Mouse (Mus musculus) hindlimb bud, embryonic 11.5 days (tissue): ENCODE results near the gene Gm6034.
"Not testable (repeated sequence)": the region's sequence is repeated elsewhere in the genome, so short reads cannot be mapped to it uniquely, and the experiment has no call there.

Experiments used
- DNase-seq: peaks from one replicate; pipeline ENCODE4 v3.0.0-alpha.2; 2012; ENCODE audit warnings: low read depth, low spot score; ENCODE audit errors: extremely low spot score

Gene Gm6034

DNA sequence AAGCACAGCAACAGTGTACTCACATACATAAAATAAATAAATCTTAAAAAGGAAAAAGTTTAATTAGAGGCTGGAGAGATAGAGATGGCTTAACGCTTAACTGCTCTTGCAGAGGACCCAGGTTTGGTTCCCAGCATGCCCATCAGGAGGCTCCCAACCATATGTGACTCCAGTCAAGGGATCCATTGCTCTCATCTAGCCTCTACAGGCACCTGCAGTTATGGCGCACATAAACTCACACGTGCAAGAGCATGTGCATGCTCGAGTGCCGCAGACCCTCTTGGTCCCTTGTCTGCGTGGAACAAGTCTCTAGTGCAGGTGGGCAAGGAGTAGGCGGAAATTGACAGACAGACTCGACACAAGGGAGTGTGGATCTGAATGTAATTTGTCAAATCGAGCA, 20.7 kb upstream of the Gm6034 start:
- DNase-seq, result no peak

DNA sequence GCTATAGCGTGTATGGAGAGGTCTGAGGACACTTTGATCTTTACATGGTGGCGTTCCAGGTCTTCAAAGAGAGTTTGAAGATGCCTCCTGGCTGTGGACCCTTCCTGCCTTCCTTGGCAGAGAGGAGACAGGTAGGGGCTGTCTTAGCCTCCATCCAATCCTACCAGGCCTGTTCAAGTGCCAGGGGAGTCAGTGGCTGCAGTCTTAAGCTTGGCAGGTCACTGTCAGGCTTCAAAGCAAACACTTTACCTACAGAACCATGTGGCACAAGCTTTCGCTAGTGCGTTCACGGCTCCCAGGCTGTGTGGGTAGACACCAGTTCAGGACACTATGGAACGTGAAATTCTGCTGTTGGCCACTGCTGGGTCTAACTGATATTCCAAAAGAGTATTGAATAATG, 19.8 kb upstream of the Gm6034 start:
- DNase-seq, result no peak

DNA sequence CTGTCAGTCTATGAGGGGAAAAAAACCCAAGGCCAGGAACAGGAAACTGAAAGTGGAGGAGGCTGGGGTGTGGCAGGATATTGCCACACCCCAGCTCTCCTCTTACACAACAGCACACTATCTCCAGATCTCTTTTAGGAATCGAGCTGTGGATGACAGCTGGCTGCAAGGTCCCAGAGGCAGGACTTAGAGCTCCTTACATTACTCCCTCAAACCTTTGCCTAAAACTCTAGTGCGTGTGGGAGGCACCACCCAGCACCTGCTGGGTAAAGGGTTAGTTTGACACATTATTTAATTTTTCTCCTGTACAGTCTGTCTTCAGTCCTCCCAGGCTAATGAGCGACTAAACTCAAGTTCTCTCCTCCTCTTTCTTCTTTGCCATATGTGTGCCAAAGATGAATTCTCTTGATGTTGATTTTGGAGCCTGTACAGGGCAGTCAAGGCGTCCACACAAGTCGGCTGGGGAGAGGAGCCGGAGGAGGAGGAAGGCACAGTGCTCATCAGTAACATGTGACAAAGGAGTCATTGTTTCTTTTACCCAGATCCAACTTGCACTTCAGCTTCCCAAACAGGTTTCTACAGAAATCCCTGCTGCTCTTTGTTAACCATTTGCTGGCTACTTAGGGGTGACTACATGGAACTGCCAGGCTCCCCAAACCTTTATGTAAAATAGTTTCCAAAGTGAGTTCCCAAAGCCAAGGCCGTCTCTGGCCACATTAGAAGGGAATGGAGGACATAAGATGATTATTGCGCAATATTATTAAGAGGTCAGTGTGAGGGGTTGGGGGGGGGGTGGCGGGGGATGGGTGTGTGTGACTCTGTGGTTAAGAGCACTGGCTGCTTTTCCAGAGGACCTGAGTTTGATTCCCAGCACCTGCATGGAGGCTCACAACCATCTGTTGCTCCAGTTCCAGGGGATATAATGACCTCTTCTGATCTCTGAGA, 18.8 kb upstream of the Gm6034 start:
- DNase-seq, result no peak

DNA sequence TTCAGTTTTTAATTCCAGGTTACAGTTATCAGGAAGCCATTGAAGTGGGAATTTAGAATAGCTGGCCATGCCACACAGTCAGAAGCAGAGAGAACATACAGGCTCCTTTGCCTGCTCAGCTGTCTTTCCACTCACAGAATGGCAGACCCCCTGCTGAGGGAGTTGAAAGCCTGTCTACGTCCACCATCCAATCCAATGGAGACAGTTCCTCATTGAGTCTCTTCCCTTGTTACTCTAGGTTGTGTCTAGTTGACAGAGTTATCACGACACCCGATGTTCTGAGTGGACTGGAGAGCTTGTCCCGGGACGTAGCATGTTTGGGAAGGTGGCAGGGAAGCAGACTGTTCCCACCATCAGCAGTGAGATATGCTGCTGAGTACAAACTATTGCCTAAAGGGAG, 17.6 kb upstream of the Gm6034 start:
- no peak for DNase-seq

DNA sequence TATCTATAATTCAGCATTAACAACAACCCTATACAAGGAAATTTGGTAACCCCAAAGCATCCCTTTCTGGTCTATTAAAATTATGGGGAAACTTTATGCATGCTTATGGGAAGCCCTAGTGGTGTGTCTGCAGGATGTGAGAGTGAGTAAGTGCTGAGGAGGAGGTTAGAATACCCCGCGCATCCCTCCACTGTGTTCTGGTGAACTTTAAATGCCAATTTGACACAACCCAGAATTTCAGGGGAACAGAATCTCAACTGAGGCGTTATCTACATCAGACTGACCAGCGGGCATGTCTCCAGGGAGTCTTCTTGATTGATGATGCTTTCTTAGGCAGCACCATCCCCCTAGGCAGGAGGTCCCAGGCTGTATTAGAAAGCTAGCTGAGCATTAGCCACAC, 16.9 kb upstream of the Gm6034 start:
- no peak for DNase-seq

DNA sequence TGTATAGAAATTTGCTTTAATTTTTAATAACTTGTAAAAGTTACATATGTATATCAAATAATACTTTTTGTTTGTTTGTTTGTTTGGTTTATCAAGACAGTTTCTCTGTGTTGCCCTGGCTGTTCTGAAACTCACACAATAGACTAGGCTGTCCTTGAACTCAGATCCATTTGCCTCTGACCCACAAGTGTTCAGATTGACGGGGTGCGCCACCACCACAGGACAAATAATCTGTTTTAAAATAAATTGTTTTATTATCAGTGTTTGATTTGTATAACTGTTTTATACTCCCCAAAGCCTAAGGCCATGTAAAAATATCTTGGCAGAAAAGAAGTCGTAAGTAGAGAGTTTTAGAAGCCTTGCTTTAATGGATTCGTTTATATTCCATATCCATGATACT, 15.1 kb upstream of the Gm6034 start:
- no peak for DNase-seq

DNA sequence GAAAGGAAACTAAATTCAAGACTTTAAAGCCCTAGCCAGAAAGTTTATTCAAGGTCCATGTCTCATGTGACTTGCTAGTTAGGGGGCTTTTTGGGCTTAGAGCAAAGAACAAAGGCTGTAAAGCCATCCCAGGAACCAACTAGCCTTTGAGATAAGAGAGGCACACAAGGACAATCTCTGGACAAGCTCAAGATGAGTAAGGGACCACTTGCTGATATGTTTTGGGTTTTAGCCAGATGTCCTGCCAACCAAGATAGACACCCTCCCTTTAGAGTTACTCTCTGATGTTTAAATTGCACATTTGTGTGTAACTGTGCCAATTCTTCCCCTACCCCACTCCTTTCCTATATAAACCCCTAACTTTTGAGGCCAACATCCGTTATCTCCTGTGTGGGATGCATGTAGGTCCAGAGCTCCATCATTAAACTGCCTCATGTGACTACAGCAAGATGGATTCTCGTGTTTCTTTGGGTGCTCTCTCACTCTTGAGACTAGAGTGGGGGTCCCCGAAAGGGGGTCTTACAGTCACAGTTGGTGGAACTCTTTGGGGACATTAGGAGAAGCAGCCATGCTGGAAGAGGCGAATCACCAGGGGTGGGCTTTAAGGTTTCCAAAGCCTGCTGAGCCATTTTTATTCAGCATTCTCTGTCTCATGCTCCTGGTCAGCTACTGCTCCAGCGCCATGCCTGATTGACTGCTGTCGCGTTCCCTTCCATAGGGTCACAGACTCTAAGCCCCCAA, 13.7 kb upstream of the Gm6034 start:
- DNase-seq, result no peak

DNA sequence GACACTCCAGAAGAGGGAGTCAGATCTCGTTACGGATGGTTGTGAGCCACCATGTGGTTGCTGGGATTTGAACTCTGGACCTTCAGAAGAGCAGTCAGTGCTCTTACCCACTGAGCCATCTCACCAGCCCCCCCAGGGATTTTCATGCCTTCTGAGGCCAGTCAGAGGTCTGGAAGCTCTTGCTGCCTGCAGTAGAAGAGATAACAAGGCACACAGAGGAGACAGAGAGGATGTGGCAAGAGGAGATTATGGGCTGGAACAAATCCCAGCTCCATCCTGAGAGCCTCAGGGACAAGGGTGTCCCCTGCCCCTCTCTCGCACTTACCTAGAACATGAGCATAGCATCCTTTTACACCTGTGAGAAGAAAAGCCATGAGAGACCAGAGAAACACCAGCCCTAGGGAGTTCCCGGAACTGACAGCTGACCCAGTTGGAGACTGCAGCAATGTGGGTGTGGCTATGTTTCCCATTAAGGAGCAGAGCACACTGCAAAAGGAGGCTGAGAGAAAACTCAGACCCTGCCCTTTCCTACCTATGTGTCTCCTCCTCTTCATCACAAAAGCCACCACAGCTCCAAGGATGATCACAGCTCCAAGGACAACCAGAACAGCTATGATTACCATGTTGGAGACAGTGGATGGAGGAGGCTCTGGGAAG, 12.6 kb upstream of the Gm6034 start:
- DNase-seq, result not testable (repeated sequence)

DNA sequence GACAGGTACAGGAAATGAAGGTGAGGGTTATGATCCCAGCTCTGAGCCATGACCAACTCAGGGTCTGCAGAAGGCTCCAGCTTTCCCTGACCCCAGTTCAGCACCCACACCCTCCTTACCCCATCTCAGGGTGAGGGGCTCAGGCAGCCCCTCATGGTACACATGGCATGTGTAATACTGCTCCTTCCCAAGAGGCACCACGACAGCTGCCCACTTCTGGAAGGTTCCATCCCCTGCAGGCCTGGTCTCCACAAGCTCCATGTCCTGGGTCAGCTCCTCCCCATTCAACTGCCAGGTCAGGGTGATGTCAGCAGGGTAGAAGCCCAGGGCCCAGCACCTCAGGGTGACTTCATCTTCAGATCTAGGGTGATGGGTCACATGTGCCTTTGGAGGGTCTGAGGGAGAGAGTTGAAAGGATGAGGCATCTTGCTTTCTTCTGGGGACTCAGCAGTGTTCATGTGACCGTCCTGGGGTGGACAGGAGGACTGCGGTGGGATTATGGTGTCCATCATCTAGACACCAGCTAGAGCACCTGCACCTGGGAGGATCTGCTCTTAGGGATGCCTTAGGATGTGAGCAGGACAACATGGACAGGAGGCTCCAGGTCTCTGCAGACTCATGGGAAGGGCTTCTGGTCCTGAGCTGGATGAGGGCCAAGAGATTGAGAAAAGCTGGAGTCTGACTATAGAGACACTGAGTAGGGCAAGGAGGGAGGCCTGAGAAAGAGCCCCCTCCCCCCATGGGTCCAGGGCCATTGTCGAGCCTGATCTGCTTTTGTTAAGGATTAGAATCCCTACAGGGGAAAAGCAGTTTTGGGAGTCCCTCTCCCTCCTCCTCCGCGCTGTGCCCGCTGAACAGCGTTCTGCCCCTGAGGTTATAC, 11.8 kb upstream of the Gm6034 start:
- not testable (repeated sequence) for DNase-seq

DNA sequence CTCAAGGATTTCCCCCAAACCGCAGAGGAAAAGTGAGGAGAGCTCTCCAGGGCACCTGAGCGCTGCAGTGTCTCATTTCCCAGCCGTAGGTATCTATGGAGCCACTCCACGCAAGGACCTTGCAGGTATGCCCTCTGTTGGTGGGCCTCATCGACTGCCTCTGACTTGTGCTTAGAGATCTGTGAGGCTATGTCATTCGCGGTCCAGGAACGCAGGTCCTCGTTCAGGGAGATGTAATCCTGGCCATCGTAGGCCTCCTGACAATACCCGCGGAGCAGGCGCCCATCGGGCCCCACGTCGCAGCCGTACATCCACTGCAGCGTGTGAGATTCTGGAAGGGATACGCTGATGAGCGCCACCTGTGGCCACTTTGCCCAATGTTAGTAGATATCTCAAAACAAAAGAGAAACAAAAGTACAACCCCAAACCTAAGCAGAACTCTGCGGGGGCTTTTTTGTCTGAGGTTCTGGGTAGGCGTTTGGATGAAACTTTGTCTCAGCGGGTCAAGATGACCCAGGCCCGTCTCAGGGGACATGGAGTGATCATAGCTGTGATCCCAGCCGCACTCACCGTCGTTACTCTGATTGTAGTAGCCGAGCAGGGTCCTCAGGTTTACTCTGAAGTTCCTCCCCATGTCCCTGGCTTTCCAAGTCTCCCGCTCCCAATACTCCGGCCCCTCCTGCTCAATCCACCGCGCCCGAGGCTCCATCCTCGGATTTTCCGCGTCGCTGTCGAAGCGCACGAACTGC, 11.0 kb upstream of the Gm6034 start:
- not testable (repeated sequence) for DNase-seq

DNA sequence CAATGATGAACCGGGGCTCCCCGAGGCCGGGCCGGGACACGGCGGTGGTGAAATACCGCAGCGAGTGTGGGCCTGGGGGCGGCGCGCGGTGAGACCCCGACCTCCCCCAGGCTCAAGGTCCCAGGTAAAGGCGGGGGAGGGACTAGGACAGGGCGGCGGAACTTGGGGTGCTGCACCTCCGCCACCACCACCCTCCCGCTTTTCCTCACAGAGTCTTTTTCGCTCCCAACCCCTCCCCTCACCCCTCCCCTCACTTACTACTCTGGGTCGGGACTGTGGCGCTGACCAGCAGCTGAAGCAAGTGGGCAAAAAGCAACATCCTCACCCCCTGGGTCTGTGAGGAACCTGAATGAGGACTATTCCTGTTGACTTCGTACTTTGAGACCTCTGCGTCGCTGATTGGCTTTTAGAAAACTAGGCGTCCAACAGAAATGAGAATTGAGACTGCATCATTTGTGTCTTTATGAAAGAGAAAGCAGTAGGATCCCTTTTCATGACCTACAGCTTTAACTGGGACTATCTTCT, 10.3 kb upstream of the Gm6034 start, which contains the start of gene H2-T23:
TSS of gene H2-T23 (minus strand) at position 505 of the 525 bp plus-strand sequence.
- DNase-seq, result not testable (repeated sequence)

DNA sequence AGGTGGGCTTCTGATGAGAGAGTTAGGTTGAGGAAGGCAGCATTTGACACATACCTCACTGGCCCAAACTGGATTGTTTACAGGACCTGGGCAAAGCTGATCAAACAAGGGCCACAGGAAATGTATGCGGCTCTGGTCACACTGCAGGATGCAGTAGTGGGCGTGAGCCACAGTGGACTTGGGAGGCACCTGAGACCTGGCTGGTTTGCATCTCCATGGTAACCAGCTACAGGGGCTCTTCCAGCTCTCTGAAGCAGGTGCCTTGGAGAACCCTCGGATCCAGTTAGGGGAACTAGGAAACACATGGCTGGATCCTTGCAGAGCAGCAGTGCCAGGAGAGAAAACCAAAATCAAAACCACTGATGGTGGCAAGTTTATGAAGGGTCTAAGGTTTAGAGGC, 8.2 kb upstream of the Gm6034 start:
- DNase-seq, result not testable (repeated sequence)

DNA sequence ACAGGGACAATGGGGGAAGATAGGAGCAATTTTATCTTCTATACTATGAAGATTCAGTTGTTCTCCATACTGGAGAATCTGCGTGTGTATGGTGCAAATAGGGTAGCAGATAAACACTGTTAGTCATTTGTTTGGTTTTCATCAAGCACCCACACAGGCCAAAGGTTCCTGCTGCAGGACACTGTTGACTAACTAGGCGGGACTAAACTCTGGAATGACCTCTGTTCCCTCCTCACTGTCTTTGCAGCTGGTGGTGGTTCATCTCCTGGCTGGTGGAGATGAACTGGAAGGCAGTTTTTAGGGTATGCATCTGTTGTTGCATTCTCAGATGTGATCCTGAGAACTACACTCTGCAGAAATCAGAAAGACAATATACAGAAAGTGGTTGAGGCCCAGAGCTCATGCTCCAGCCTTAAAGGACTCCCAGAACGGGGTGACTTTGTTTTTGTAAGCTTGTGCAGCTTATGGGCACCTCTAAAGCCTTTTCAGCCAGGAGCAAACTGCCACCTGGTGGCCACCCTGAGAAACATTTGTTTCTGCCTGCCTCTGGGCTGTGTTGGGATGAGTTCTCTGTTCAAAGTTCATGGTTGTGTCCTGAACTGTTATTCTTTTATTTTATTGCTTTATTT, 7.6 kb upstream of the Gm6034 start:
- DNase-seq, result not testable (repeated sequence)

DNA sequence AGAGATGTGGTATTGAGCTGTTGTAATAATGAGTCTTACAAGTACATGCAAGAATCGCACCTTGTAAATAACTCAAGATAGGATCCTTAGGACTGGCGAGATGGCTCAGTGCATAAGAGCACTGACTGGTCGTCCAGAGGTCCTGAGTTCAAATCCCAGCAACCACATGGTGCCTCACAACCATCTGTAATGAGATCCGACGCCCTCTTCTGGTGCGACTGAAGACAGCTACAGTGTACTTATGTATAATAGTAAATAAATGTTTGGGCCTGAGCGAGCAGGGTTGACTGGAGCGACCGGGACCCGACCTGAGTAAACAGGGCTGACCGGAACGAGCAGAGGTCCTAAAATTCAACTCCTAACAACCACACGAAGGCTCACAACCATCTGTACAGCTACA, 6.6 kb upstream of the Gm6034 start:
- DNase-seq, result not testable (repeated sequence)

DNA sequence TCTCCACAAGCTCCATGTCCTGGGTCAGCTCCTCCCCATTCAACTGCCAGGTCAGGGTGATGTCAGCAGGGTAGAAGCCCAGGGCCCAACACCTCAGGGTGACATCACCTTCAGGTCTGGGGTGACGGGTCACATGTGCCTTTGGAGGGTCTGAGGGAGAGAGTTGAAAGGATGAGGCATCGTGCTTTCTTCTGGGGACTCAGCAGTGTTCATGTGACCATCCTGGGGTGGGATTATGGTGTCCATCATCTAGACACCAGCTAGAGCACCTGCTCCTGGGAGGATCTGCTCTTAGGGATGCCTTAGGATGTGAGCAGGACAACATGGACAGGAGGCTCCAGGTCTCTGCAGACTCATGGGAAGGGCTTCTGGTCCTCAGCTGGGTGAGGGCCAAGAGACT, 2.2 kb upstream of the Gm6034 start:
- not testable (repeated sequence) for DNase-seq

DNA sequence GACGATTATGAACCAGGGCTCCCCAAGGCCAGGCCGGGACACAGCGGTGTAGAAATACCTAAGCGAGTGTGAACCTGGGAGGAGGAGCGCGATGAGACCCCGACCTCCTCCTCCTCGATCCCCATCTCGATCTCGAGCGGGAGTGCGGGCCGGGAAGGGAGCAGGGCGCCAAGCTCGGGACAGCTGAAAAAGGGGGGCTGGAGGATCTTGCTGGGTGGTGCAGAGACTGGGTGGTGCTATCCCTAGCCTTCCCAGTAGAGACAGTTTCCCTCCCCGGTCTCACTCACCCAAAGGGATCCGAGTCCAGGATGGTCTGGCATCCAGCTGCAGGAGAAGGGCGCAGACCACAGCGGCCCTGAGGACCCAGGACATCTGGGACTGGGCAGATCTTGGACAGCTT, 706 bp upstream of the Gm6034 start:
- not testable (repeated sequence) for DNase-seq

DNA sequence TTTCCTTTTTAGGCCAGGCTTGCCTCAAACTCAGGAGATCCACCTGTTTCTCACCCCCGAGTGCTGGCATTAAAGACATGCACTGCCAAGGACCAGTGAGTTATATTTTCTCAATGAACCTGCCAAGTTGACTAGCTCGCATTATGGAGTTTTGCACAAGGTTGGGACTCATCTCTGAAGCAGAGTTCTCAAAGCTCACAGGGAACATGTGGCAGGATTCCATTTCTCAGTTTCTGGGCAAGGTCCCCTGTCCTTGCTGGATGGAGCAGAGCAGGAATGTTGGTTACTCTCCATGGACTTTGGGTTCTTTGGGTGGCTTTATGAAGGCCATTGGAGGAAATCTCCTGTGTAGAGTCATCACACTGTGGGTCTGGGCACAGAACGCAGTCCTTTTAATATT, 525 bp downstream of the Gm6034 start:
- DNase-seq, result no peak

DNA sequence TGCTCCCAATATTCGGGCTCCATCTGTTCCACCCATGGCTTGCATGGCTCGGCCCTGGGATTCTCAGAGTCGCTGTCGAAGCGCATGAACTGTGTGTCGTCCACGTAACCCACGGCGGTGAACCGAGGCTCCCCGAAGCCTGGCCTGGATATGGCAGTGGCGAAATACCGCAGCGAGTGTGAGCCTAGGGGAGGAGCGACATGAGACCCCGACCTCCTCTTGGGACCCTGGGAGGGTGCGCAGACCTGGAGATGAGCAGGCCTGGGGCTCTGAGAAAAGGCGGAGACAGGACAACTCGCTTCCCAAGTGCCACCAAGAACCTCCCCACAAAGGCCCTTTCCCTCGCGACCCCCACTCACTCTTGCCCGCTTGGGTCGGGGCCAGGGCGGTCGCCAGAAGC, 15.2 kb downstream of the Gm6034 start:
- DNase-seq, result not testable (repeated sequence)

DNA sequence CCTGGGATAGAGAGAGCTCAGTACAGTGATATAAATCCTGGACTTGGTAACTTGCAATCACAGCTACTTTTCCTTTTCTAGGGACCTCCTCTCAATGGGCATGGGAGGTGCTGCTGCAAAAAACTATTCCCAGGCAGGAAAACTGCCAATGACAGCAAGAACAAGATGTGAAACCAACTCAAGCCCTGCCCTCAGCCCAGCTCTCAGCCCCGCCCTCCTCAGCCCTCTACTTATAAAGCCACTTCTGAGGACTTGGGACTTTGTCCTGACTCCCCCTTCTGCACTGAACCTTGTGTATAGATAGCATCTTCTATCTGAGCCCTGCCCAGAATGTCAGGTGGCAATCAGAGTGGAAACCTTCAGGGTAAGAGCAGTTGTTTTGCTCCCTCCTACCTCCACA, 15.6 kb downstream of the Gm6034 start, which contains the start of gene Gm11127:
TSS of gene Gm11127 (minus strand) at position 10 of the 400 bp plus-strand sequence.
- not testable (repeated sequence) for DNase-seq
